Comparison of ENCODE assay signal across 33 mouse cellular contexts in the genomic region with DNA sequence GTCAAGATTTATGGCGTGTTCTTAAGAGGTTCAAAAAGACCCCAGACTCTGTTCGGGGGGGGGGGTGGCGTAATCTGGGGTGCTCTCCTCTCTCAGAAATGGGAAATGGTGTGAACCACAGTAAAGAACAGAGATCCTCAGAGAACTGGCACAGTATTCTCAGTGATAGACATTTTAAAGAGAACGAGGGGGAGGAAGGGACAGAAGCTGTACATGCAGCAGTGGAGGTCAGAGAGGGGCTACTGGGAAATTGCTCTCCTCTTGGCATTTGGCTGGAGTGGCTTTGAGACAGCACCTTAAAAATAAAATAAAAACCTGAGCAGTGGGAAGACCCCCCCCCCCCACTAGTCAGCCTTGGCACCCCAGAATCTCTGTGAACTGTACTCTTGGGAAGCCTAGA.
"Had no signal": no experiment of that assay in that cellular context is flagged by ENCODE, and none has a peak within 500 bp of the region (broad histone marks: within the 10 kb centered on the region; RNA-seq: fewer than 3 reads in every experiment).

No protein-coding gene starts in this region.

- H3K4me3 ChIP-seq: limb, embryonic 10.5 days; limb, embryonic 12.5 days; limb, embryonic 13.5 days; limb, embryonic 15.5 days; liver, embryonic 12.5 days; liver, embryonic 13.5 days; liver, embryonic 15.5 days; lung, embryonic 15.5 days; megakaryocyte, embryonic 14.5 days; midbrain, embryonic 10.5 days; midbrain, embryonic 12.5 days; midbrain, embryonic 13.5 days; midbrain, embryonic 15.5 days; myocyte; neural tube, embryonic 12.5 days; neural tube, embryonic 13.5 days had no signal

- H3K4me1 ChIP-seq: liver, embryonic 12.5 days; liver, embryonic 13.5 days; liver, embryonic 15.5 days; megakaryocyte, embryonic 14.5 days; midbrain, embryonic 13.5 days; midbrain, embryonic 15.5 days; neural tube, embryonic 12.5 days; neural tube, embryonic 13.5 days had no signal

- H3K27me3 ChIP-seq: limb, embryonic 12.5 days; limb, embryonic 15.5 days; liver, embryonic 12.5 days; liver, embryonic 13.5 days; liver, embryonic 15.5 days; lung, embryonic 15.5 days; neural tube, embryonic 12.5 days; neural tube, embryonic 13.5 days had no signal

- H3K27ac ChIP-seq: limb, embryonic 10.5 days; limb, embryonic 12.5 days; limb, embryonic 13.5 days; limb, embryonic 15.5 days; liver, embryonic 12.5 days; liver, embryonic 13.5 days; liver, embryonic 14.5 days; liver, embryonic 15.5 days; lung, embryonic 15.5 days; macrophage; midbrain, embryonic 10.5 days; midbrain, embryonic 12.5 days; midbrain, embryonic 13.5 days; midbrain, embryonic 15.5 days; neural tube, embryonic 12.5 days; neural tube, embryonic 13.5 days had no signal

- H3K4me2 ChIP-seq: limb, embryonic 12.5 days; limb, embryonic 13.5 days; limb, embryonic 15.5 days; liver, embryonic 11.5 days; liver, embryonic 12.5 days; liver, embryonic 13.5 days; liver, embryonic 15.5 days; lung, embryonic 14.5 days; lung, embryonic 15.5 days; midbrain, embryonic 11.5 days; midbrain, embryonic 12.5 days; midbrain, embryonic 13.5 days; midbrain, embryonic 15.5 days; neural tube, embryonic 12.5 days; neural tube, embryonic 13.5 days had no signal

- H3K9me3 ChIP-seq: limb, embryonic 10.5 days; limb, embryonic 12.5 days; limb, embryonic 13.5 days; limb, embryonic 15.5 days; liver, embryonic 12.5 days; liver, embryonic 13.5 days; liver, embryonic 15.5 days; lung, embryonic 15.5 days; megakaryocyte, embryonic 14.5 days; midbrain, embryonic 10.5 days; midbrain, embryonic 12.5 days; midbrain, embryonic 13.5 days; midbrain, embryonic 15.5 days; neural tube, embryonic 12.5 days; neural tube, embryonic 13.5 days had no signal

- H3K36me3 ChIP-seq: limb, embryonic 10.5 days; limb, embryonic 12.5 days; limb, embryonic 13.5 days; limb, embryonic 15.5 days; liver, embryonic 12.5 days; liver, embryonic 13.5 days; liver, embryonic 15.5 days; lung, embryonic 15.5 days; midbrain, embryonic 10.5 days; midbrain, embryonic 12.5 days; midbrain, embryonic 13.5 days; midbrain, embryonic 15.5 days; neural tube, embryonic 12.5 days; neural tube, embryonic 13.5 days had no signal

- H3K9ac ChIP-seq: limb, embryonic 12.5 days; limb, embryonic 13.5 days; limb, embryonic 15.5 days; liver, embryonic 12.5 days; liver, embryonic 13.5 days; liver, embryonic 14.5 days; liver, embryonic 15.5 days; liver, postnatal 0 days; lung, embryonic 14.5 days; lung, embryonic 15.5 days; midbrain, embryonic 12.5 days; midbrain, embryonic 13.5 days; midbrain, embryonic 15.5 days; neural tube, embryonic 12.5 days; neural tube, embryonic 13.5 days had no signal

- ATAC-seq: liver, embryonic 12.5 days; liver, postnatal 0 days; lung, postnatal 0 days; midbrain, embryonic 13.5 days; midbrain, embryonic 15.5 days; midbrain, embryonic 16.5 days had no signal

- DNase-seq: left cerebral cortex, postnatal 4 days; liver; liver, embryonic 13.5 days; liver, postnatal 0 days; lung, adult 18-20 months; lung, adult 2 months; lung, embryonic 14.5 days; lung, postnatal 10 days; lung, postnatal 14 days; lung, postnatal 36 days; lung, postnatal 4 days; midbrain, embryonic 14.5 days had no signal
